Mouse (Mus musculus) bone marrow, adult 2 months (tissue): ENCODE measurements around the gene Tmem234.
A peak's percentile ranks its signal among the peaks of the same experiment; 100 is the strongest.

Experiments used
- CTCF ChIP-seq: fragments of 200-500 bp; IDR thresholded peaks from 2 replicates; pipeline ENCODE4 v1.5.1; 2011; ENCODE audit warnings: low read length, control low read depth; ENCODE audit not compliant: control insufficient read depth, insufficient read depth
- POLR2A ChIP-seq: fragments of 200-500 bp; IDR thresholded peaks from 2 replicates; pipeline ENCODE4 v1.6.1; 2011; ENCODE audit warnings: low read depth, mild to moderate bottlenecking, control low read depth, low read length, borderline replicate concordance; ENCODE audit not compliant: control insufficient read depth

DNA sequence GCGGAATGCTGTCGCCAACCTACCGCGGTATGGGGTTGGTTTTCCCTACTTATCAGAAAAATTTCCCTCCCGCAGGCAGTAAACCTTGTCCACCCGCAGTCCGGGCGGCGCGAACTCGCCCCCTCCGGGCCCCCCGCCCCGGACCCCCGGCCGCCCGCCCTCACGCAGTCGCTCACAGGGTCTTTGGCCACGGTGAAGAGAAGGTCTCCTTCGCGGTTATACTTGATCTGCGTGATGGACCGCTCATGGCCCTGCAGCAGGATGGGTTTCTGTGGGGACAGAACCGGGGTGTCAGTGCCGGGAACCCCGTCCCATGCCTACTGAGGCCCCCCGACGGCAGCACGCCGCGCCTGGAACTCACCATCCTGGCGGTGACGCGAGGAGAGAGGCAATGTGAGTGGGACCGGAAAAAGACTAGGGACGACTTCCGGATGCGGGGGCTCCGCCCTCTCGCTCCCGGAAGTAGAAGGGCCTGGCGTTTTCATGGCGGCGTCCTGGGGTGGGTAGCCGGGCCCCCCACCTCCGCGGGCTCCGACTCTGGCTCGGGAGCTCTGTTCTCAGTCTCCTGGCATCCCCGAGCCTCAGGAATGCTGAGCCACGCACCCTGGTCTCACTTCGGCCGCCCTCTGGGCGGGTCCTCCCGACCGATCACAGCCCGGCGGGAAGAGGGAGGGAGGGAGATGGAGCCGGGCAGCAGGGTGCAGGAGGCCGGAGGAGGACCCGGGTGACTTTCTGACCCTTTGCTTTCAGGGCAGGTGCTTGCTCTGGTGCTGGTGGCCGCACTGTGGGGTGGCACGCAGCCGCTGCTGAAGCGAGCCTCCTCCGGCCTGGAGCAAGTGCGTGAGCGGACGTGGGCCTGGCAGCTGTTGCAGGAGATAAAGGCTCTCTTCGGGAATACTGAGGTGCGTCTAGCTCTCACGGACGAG is at the start of gene Tmem234, which contains the start of gene Eif3i:
- TF ChIP-seq CTCF: no peak
- TF ChIP-seq POLR2A: peak; percentile 74; the same call in 1 of the 2 replicates
